Mouse (Mus musculus) WW6 (cell line): ENCODE data around the gene Nfkb2.

Experiments
- DNase-seq: peaks from one replicate; pipeline ENCODE4 v3.0.0-alpha.2; 2013; ENCODE audit warnings: low read depth, low spot score

Gene Nfkb2

GRCm38 (mm10) chr19:46344710-46345419 lies 40.7 kb downstream of the Nfkb2 start:
- DNase-seq: no peak

- no peak for DNase-seq
Measured at GRCm38 (mm10) chr19:46347146-46347545, 43.0 kb downstream of the Nfkb2 start.

DNA sequence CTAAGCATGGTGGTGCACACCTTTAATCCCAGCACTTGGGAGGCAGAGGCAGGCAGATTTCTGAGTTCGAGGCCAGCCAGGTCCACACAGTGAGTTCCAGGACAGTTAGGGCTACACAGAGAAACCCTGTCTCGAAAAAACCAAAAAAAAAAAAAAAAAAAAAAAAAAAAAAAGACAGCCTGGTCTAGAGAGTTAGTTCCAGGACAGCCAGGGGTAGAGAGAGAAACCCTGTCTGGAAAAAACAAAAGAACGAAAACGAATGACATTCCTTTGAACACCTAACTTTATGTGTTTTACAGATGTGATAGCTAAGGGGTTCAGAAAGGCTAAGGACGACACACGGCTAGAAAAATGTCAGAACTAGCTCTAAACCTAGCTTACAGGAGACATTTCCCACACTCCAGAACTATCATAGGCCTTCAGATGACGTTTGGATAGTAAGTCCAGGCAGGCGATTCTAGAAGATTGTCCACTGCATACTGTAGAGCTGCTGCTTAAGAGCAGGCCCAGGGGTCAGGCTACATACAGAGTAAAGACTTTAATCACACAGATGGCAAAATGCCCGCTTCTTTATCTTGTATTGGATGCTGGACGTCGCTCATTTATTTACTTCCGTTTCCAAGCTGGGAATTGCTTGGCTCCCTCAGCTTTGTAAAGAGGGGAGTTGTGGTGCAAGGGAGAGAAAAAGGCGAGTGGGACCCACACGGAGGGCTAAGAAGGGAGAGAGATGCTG lies 44.0 kb downstream of the Nfkb2 start:
- DNase-seq: no peak

DNA sequence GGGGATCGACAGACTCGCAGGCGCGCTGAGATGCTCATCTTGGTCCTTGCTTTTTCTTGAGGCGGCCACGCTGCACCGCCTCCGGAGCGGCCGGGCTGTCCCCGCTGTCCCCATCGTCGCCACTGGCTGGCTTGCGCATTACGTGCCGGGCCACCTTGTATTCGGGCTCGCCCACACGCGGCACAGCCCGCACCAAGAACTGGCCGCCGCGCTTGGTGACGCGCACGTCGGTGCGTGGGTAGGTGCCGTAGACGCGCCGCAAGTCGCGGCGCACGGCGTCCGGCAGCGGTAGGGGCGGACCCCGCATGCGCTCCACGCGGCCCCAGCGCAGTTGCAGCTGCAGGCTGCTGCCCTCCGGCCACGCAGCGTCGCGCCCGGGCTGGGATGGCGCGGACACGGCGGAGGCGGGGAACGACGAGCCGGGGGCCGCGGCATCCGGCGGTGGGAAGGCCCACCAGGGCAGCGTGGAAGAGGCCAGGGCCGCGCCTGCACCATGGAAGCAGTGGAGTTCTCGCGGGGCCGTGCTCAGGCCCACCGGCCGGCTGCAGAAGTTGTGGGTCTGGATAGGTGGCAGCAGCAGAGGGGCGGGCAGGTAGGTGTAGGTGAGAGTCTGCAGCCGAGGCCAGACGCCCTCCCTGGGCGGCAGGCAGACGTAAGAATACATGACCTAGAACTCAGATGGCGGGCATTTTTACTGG lies 44.8 kb downstream of the Nfkb2 start:
- no peak for DNase-seq

GRCm38 (mm10) chr19:46349550-46349949 lies 45.4 kb downstream of the Nfkb2 start:
- no peak for DNase-seq

- no peak for DNase-seq
Measured at GRCm38 (mm10) chr19:46350168-46350932, 46.2 kb downstream of the Nfkb2 start, which contains the start of gene 2310034G01Rik. TSS of gene 2310034G01Rik (minus strand) at chr19:46350302.

DNA sequence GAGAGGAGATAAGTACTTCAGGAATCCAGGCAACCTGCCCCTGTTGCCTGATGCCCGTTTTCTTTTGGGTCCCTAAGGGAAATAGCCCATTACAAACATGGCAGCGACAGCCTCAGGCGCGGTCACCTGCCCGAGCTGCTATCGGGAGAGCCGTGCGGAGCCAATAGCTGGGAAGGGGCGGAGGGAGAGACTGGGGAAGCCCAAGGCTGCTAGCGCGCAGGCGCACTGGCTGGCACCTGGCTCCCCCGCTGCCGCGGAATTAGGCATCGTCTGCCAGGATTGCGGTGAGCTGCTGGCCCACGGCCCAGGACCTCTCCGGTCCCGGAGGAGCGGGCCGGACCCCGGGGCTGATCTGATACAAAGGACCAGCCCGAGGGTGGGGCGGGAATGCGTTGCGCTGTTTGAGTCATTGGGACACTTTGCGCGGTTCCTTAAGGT lies 52.6 kb downstream of the Nfkb2 start:
- peak; percentile 80 for DNase-seq

DNA sequence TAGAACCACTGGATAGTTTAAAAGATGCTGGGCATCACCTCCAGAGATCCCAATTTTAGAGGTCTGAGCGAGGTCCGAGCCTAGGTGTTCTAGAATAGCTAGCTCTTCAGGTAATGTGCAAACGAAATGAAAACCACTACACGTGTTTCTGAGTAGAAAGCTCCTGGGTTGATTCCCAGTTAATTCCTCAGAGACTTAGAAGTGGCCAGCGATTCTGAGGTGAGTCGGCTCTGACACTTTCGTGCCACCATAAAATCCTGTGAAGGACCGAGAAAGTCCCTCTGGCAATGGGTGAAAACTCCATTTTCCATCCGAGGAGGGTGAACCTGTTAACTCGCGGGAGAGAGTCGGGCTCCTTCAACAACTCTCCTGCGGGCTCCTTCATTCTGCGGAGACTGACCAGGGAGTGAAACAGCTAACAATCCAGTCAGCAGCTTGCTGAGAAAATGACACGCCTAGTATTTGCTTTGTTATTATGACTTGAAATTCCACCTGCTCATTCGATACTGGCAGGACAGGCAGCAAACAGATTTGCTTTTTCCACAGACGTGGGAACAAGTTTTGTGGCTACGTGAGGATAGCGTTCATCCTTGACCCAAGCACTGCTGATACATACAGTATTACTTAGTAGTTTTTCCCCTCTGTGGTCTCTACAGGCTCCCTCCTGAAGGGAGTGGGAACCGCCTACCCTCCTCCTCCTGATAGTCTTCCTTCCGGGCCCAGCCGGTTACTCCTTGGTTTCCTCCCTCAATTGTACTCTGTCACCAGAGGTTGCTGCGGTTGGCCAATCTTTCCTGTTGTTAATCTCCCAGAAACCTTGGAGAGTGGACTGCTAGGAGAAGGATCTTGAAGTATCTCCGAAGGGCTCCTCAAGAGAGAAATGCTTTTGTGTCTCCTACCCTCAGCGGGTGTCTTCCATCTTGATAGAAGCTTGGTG lies 53.5 kb downstream of the Nfkb2 start:
- peak; percentile 31 for DNase-seq

GRCm38 (mm10) chr19:46358381-46358780 lies 54.3 kb downstream of the Nfkb2 start:
- DNase-seq: peak; percentile 36
